ENCODE assay signal across 9 mouse cellular contexts in genomic region chr11:116693899-116694249, GRCm38 (mm10). TPM values are rescaled to one million over a fixed set of nuclear protein-coding genes. Genes with fewer than 3 reads are reported as not detected.
A peak's percentile ranks its signal among the peaks of the same experiment; 100 is the strongest.
DNase-seq lines count a peak whose midpoint lies in the region; ATAC-seq and TF ChIP-seq lines count a peak whose summit lies in the region.
"Had no signal": no experiment of that assay in that cellular context is flagged by ENCODE, and none has a peak within 500 bp of the region (broad histone marks: within the 10 kb centered on the region; RNA-seq: fewer than 3 reads in every experiment).

No protein-coding gene starts in this region.

- no peak for ATAC-seq in heart, postnatal 0 days (ENCODE audit: insufficient read depth, low read depth)
- no peak for ATAC-seq in liver, embryonic 15.5 days (ENCODE audit: insufficient read depth)

- no peak for TF ChIP-seq EP300 in heart, postnatal 0 days (IDR thresholded peaks at IDR 0.05; ENCODE audit: low read depth)

- peaks cover 25% of the 10 kb centered on the region for H3K4me1 ChIP-seq in heart, embryonic 10.5 days
- H3K4me1 ChIP-seq in E14TG2a.4 (replicated peaks; ENCODE audit: low read depth, low read length), result peaks cover 80% of the 10 kb centered on the region
- H3K4me1 ChIP-seq in heart, postnatal 0 days (ENCODE audit: control insufficient read depth, insufficient read depth), result 0 out of 2 replicates have a peak, but pooled peaks cover 3% of the 10 kb centered on the region
- H3K4me1 ChIP-seq in liver, embryonic 15.5 days (replicated peaks), result peaks cover 9% of the 10 kb centered on the region

- WGBS in heart, embryonic 10.5 days, result 39% methylated on average over 4 of the region's 4 CpGs
- 63% methylated on average over 4 of the region's 4 CpGs for WGBS in heart, postnatal 0 days
- 47% methylated on average over 4 of the region's 4 CpGs for WGBS in liver, embryonic 15.5 days (ENCODE audit: insufficient replicate concordance)

- intact Hi-C loops in heart, postnatal 36 days (cut with DNase I), result loop anchor here (2.0 to 5.0 kb wide), 2 partner anchors 51 to 113 kb away; no protein-coding TSS in a partner anchor

- no peak for DNase-seq in heart, embryonic 10.5 days (ENCODE audit: low spot score)
- no peak for DNase-seq in heart, postnatal 36 days
- DNase-seq in heart, postnatal 0 days (ENCODE audit: low spot score), result no peak
- no peak for DNase-seq in frontal cortex, postnatal 14 days (ENCODE audit: low spot score in 2 of 2)
- no peak for DNase-seq in ovary, postnatal 36 days (ENCODE audit: low spot score)
- DNase-seq in spleen, adult 12 weeks (ENCODE audit: low spot score), result no peak

- H3K9me3 ChIP-seq in heart, embryonic 10.5 days, result no peaks in the 10 kb centered on the region
- H3K9me3 ChIP-seq in E14TG2a.4 (ENCODE audit: low read length), result no peaks in the 10 kb centered on the region
- no peaks in the 10 kb centered on the region for H3K9me3 ChIP-seq in heart, postnatal 0 days (replicated peaks; ENCODE audit: control insufficient read depth, low read length)
- H3K9me3 ChIP-seq in liver, embryonic 15.5 days (replicated peaks), result no peaks in the 10 kb centered on the region

- TF ChIP-seq CTCF in E14TG2a.4 (conservative IDR thresholded peaks at IDR 0.05; ENCODE audit: low read length), result no peak
- TF ChIP-seq CTCF in heart, postnatal 0 days (IDR thresholded peaks at IDR 0.05; ENCODE audit: low read depth), result no peak

- peaks cover 51% of the 10 kb centered on the region for H3K27me3 ChIP-seq in heart, embryonic 10.5 days (ENCODE audit: insufficient read depth, poor library complexity, severe bottlenecking)
- 0 out of 2 replicates have a peak, but pooled peaks cover 5% of the 10 kb centered on the region for H3K27me3 ChIP-seq in E14TG2a.4 (ENCODE audit: insufficient read depth, low read length)
- peaks cover 32% of the 10 kb centered on the region for H3K27me3 ChIP-seq in heart, postnatal 0 days (ENCODE audit: control insufficient read depth, insufficient read depth, low read length)
- peaks cover 62% of the 10 kb centered on the region for H3K27me3 ChIP-seq in liver, embryonic 15.5 days

- H3K4me3 ChIP-seq in heart, embryonic 10.5 days, result peak overlapping the region; percentile 61
- H3K4me3 ChIP-seq in E14TG2a.4 (replicated peaks; ENCODE audit: low read length), result peak overlapping the region; percentile 84
- H3K4me3 ChIP-seq in heart, postnatal 0 days (ENCODE audit: low read depth, low read length), result peak overlapping the region; percentile 57
- H3K4me3 ChIP-seq in liver, embryonic 15.5 days (replicated peaks), result peak overlapping the region; percentile 23; the same call in 1 of the 2 replicates
- H3K4me3 ChIP-seq: myocyte had no signal

- H3K9ac ChIP-seq in heart, postnatal 0 days (replicated peaks; ENCODE audit: low read depth, low read length), result peak overlapping the region; percentile 48
- H3K9ac ChIP-seq in liver, embryonic 15.5 days, result no peak overlapping the region

- H3K36me3 ChIP-seq in heart, embryonic 10.5 days, result no peaks in the 10 kb centered on the region
- peaks cover 34% of the 10 kb centered on the region for H3K36me3 ChIP-seq in E14TG2a.4 (ENCODE audit: insufficient read depth, low read length)
- H3K36me3 ChIP-seq in heart, postnatal 0 days (replicated peaks; ENCODE audit: control insufficient read depth, insufficient read depth, low read length), result no peaks in the 10 kb centered on the region
- H3K36me3 ChIP-seq in liver, embryonic 15.5 days (replicated peaks), result no peaks in the 10 kb centered on the region

- H3K27ac ChIP-seq in heart, embryonic 10.5 days, result no peak overlapping the region; the same call in 1 of the 2 replicates
- H3K27ac ChIP-seq in heart, postnatal 0 days (ENCODE audit: low read depth), result no peak overlapping the region
- no peak overlapping the region for H3K27ac ChIP-seq in liver, embryonic 15.5 days (replicated peaks)

- peak overlapping the region; percentile 86 for H3K4me2 ChIP-seq in heart, postnatal 0 days (ENCODE audit: low read depth, low read length)
- peak overlapping the region; percentile 48; the same call in 1 of the 2 replicates for H3K4me2 ChIP-seq in liver, embryonic 15.5 days

RNA-seq across cellular contexts. Expression of gene Cygb, which starts 39.8 kb away (rescaled TPM):
- 1.0 and 2.8 TPM in 2 replicates for polyA plus RNA-seq in heart, embryonic 10.5 days (2016; fragmentation: Nextera tagmentation; extraction: Ambion mirVana)
- total RNA-seq in heart, postnatal 36 days (2021), result 10 to 100 TPM; 39.8 to 50.8 TPM
- total RNA-seq in heart, postnatal 0 days (2014; rRNA removed; ENCODE audit: low replicate concordance), result 11.4 and 38.8 TPM in 2 replicates
- 21.1 and 21.6 TPM in 2 replicates for polyA plus RNA-seq in heart, postnatal 0 days (2015; fragmentation: Nextera tagmentation; extraction: Ambion mirVana)
- polyA plus RNA-seq in liver, embryonic 15.5 days (2015; fragmentation: Nextera tagmentation; extraction: Ambion mirVana), result 0.84 and 1.0 TPM in 2 replicates

RNA-seq across cellular contexts. Expression of gene Prcd, which starts 40.5 kb away (rescaled TPM):
- polyA plus RNA-seq in heart, embryonic 10.5 days (2016; fragmentation: Nextera tagmentation; extraction: Ambion mirVana), result 0.60 and 0.78 TPM in 2 replicates
- total RNA-seq in heart, postnatal 36 days (2021), result 1 to 10 TPM in 1 of 2 experiments, under 1 TPM in 1; 0.97 to 1.8 TPM
- total RNA-seq in heart, postnatal 0 days (2014; rRNA removed; ENCODE audit: low replicate concordance), result not detected in 2 replicates
- polyA plus RNA-seq in heart, postnatal 0 days (2015; fragmentation: Nextera tagmentation; extraction: Ambion mirVana), result 2.5 and 2.6 TPM in 2 replicates
- 0.16 and 0.29 TPM in 2 replicates for polyA plus RNA-seq in liver, embryonic 15.5 days (2015; fragmentation: Nextera tagmentation; extraction: Ambion mirVana)

Comparison
In these comparisons a context has a peak if more than half of its experiments do, and no peak if none do; other contexts are left out.
1. H3K4me3 ChIP-seq: peak in every context shown above with its lines; median percentile 84 in E14TG2a.4; 61 in heart, embryonic 10.5 days; 57 in heart, postnatal 0 days; 23 in liver, embryonic 15.5 days.